Mouse (Mus musculus) lung, postnatal 0 days (tissue): ENCODE results near the gene Rarres2.

Experiments
- CTCF ChIP-seq: IDR thresholded peaks from 2 replicates; pipeline ENCODE4 v1.5.1; 2016; ENCODE audit warnings: antibody characterized with exemption, mild to moderate bottlenecking
- EP300 ChIP-seq: IDR thresholded peaks from 2 replicates; pipeline ENCODE4 v1.6.1; 2016; ENCODE audit warnings: antibody characterized with exemption, mild to moderate bottlenecking, control low read depth

GRCm38 (mm10) chr6:48529871-48530440, 42.6 kb downstream of the Rarres2 start:
- TF ChIP-seq CTCF (no peak), EP300 (no peak)
